Mouse (Mus musculus) hindbrain, embryonic 14.5 days (tissue): Measurements from ENCODE around the gene Mettl21e. TPM values are rescaled to one million over a fixed set of nuclear protein-coding genes. Genes with fewer than 3 reads are reported as not detected.
"Not testable (repeated sequence)": the region's sequence is repeated elsewhere in the genome, so short reads cannot be mapped to it uniquely, and the experiment has no call there.

ENCODE experiments used
- ATAC-seq: fragments of 200-750 bp; cut with Nextera tagmentation; 2 replicates; pipeline ENCODE4 v1.8.0; 2017; ENCODE audit warnings: moderate number of reproducible peaks, mild to moderate bottlenecking, moderate TSS enrichment, moderate library complexity; ENCODE audit not compliant: low FRiP score
- DNase-seq: peaks from one replicate; pipeline ENCODE4 v3.0.0-alpha.2; 2015; ENCODE audit warnings: low spot score
- H3K27ac ChIP-seq: fragments of 300-500 bp; sonication (generic); 2 replicates; pipeline ENCODE4 v1.5.1; 2014; ENCODE audit warnings: mild to moderate bottlenecking, moderate library complexity
- H3K27me3 ChIP-seq: fragments of 300-500 bp; sonication (generic); 2 replicates; pipeline ENCODE4 v1.6.1; 2014; ENCODE audit warnings: mild to moderate bottlenecking, low read length, mixed read lengths; ENCODE audit not compliant: control insufficient read depth, insufficient read depth
- H3K36me3 ChIP-seq: fragments of 300-500 bp; sonication (generic); replicated peaks from 2 replicates; pipeline ENCODE4 v1.6.1; 2014; ENCODE audit not compliant: control insufficient read depth, insufficient read depth
- H3K4me1 ChIP-seq: fragments of 300-500 bp; sonication (generic); replicated peaks from 2 replicates; pipeline ENCODE4 v1.6.1; 2014; ENCODE audit warnings: antibody characterized with exemption, low read length, mixed read lengths; ENCODE audit not compliant: control insufficient read depth, insufficient read depth
- H3K4me2 ChIP-seq: fragments of 300-500 bp; sonication (generic); replicated peaks from 2 replicates; pipeline ENCODE4 v1.6.1; 2014; ENCODE audit warnings: mild to moderate bottlenecking, moderate library complexity
- H3K4me3 ChIP-seq: fragments of 300-500 bp; sonication (generic); replicated peaks from 2 replicates; pipeline ENCODE4 v1.5.1; 2014; ENCODE audit warnings: mild to moderate bottlenecking, low read length
- H3K9ac ChIP-seq: fragments of 300-500 bp; sonication (generic); 2 replicates; pipeline ENCODE4 v1.6.1; 2014
- H3K9me3 ChIP-seq: fragments of 300-500 bp; sonication (generic); 2 replicates; pipeline ENCODE4 v1.6.1; 2016; ENCODE audit warnings: low read length; ENCODE audit not compliant: control insufficient read depth
- WGBS: fragments of 180-500 bp; shearing (Covaris S2); extraction: QIAGEN DNeasy Blood & Tissue Kit; methylation state at CpG from one replicate; pipeline ENCODE4 v1.1.7; 2014; 5-methylcytosine and 5-hydroxymethylcytosine counted together
- polyA plus RNA-seq: library from polyadenylated mRNA; unstranded; fragments of >200 nt; fragmentation: Nextera tagmentation; extraction: Ambion mirVana; gene quantifications from 2 replicates; pipeline ENCODE4 v1.2.1, GENCODE M21; 2014

Gene Mettl21e
- polyA plus RNA-seq, result not detected in 2 replicates

DNA sequence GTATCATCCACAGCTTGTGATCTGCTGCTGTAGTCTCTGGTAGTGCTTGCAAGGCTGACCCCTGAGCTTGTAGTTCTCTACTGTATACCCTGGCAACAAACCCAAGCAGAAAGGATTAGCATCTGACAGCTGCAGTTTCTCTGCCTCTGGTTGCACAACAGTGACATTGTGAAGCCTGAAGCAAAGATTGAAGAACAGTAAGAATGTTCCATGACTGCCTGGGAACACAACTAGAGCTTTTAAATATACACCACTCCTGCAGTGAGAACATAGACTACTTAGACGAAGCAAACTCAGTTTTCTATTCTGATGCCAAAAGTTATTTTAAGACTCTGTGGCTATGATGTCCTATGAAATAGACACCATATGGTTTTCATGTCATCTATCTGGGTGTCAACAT lies at the start of gene Mettl21e:
Mettl21e (minus strand) TSS at position 86 of the 400 bp plus-strand sequence.
- ATAC-seq, result no peak
- H3K4me3 ChIP-seq, result no peak within 1 kb of the TSS
- WGBS, result 68% methylated on average over 1 of the region's 1 CpGs
- no peak within 1 kb of the TSS for H3K27ac ChIP-seq
- no peak within 1 kb of the TSS for H3K9ac ChIP-seq
- no peaks in the 10 kb centered on the region for H3K4me1 ChIP-seq
- no peaks in the 10 kb centered on the region for H3K9me3 ChIP-seq
- no peaks in the 10 kb centered on the region for H3K27me3 ChIP-seq
- no peak within 1 kb of the TSS for H3K4me2 ChIP-seq
- H3K36me3 ChIP-seq, result no peaks in the 10 kb centered on the region
- DNase-seq, result no peak

DNA sequence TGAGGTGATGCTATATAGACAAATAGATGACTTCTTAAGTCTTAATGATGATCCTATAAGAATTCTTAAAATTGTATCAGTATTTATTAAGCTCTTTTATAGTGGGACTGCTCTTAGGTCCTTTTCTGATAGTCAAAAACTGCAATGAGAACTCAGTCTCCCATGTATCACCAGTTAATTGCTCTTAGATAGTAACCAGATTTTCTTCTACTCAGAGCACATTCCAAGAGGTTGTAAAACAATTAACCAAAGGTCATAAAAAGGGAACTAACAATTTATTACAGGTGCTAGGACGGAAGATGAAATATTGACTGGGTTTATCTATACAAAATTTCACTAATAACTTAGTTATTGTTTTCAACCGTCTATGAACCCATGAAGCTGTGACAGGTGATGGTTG lies 21.7 kb upstream of the Mettl21e start:
- not testable (repeated sequence) for H3K9ac ChIP-seq, H3K4me2 ChIP-seq, H3K4me1 ChIP-seq, ATAC-seq, H3K27me3 ChIP-seq, DNase-seq, H3K36me3 ChIP-seq, H3K27ac ChIP-seq, H3K4me3 ChIP-seq, H3K9me3 ChIP-seq
- 88% methylated on average over 2 of the region's 2 CpGs for WGBS

- H3K27me3 ChIP-seq, result no peaks in the 10 kb centered on the region
- no peaks in the 10 kb centered on the region for H3K4me1 ChIP-seq
- DNase-seq (no peak), ATAC-seq (no peak)
- H3K27ac ChIP-seq, result no peak overlapping the region
- 94% methylated on average over 3 of the region's 3 CpGs for WGBS
- H3K9ac ChIP-seq, result no peak overlapping the region
- no peak overlapping the region for H3K4me2 ChIP-seq
- no peaks in the 10 kb centered on the region for H3K9me3 ChIP-seq
- H3K4me3 ChIP-seq, result no peak overlapping the region
- H3K36me3 ChIP-seq, result no peaks in the 10 kb centered on the region
Observed at GRCm38 (mm10) chr1:44239969-44240368, 21.2 kb upstream of the Mettl21e start.

GRCm38 (mm10) chr1:44237305-44237704 lies 18.5 kb upstream of the Mettl21e start:
- no peaks in the 10 kb centered on the region for H3K36me3 ChIP-seq
- H3K4me2 ChIP-seq, result no peak overlapping the region
- ATAC-seq (no peak), DNase-seq (no peak)
- 92% methylated on average over 2 of the region's 2 CpGs for WGBS
- H3K4me1 ChIP-seq, result no peaks in the 10 kb centered on the region
- no peaks in the 10 kb centered on the region for H3K27me3 ChIP-seq
- H3K27ac ChIP-seq, result no peak overlapping the region
- H3K9ac ChIP-seq, result no peak overlapping the region
- no peak overlapping the region for H3K4me3 ChIP-seq
- no peaks in the 10 kb centered on the region for H3K9me3 ChIP-seq

DNA sequence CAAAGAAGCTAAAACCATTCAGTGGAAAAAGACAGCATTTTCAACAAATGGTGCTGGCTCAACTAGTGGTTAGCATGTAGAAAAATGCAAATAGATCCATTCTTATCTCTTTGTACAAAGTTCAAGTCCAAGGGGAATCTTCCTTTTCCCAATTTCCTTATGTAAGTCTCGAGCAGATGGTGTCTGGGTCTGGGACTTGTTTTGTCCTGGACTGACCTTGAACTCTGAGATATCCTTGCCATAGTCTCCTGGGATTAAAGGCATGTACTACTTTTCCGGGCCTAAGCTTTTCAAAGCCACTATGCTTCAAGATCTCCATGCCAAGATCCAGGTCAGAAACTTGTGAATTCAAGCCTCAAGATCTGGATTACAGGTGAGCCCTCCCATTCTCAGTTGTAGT lies 16.6 kb upstream of the Mettl21e start:
- 92% methylated on average over 2 of the region's 2 CpGs for WGBS
- H3K27ac ChIP-seq, result no peak overlapping the region
- no peaks in the 10 kb centered on the region for H3K36me3 ChIP-seq
- H3K4me2 ChIP-seq, result no peak overlapping the region
- ATAC-seq, result no peak
- no peak overlapping the region for H3K9ac ChIP-seq
- H3K4me3 ChIP-seq, result no peak overlapping the region
- DNase-seq, result no peak
- H3K27me3 ChIP-seq, result no peaks in the 10 kb centered on the region
- no peaks in the 10 kb centered on the region for H3K9me3 ChIP-seq
- no peaks in the 10 kb centered on the region for H3K4me1 ChIP-seq

GRCm38 (mm10) chr1:44234531-44234930 lies 15.8 kb upstream of the Mettl21e start:
- H3K36me3 ChIP-seq, H3K4me1 ChIP-seq, H3K27me3 ChIP-seq, H3K9me3 ChIP-seq, DNase-seq, H3K4me3 ChIP-seq, H3K9ac ChIP-seq, ATAC-seq, H3K27ac ChIP-seq, H3K4me2 ChIP-seq: not testable (repeated sequence)
- 95% methylated on average over 2 of the region's 2 CpGs for WGBS

- Histone ChIP-seq H3K4me3 (no peak overlapping the region), H3K4me1 (no peaks in the 10 kb centered on the region), H3K27me3 (no peaks in the 10 kb centered on the region), H3K4me2 (no peak overlapping the region), H3K27ac (no peak overlapping the region), H3K36me3 (no peaks in the 10 kb centered on the region), H3K9ac (no peak overlapping the region), H3K9me3 (no peaks in the 10 kb centered on the region)
- ATAC-seq, result peak; percentile 76; the same call in 1 of the 2 replicates
- WGBS, result 60% methylated on average over 2 of the region's 2 CpGs
- peak; percentile 77 for DNase-seq
Observed at GRCm38 (mm10) chr1:44229044-44229443, 10.3 kb upstream of the Mettl21e start.

GRCm38 (mm10) chr1:44217118-44217517 lies 1.6 kb downstream of the Mettl21e start:
- H3K4me2 ChIP-seq, result no peak overlapping the region
- H3K4me1 ChIP-seq, result no peaks in the 10 kb centered on the region
- no peaks in the 10 kb centered on the region for H3K9me3 ChIP-seq
- no peak overlapping the region for H3K9ac ChIP-seq
- no peak overlapping the region for H3K27ac ChIP-seq
- ATAC-seq (no peak), DNase-seq (no peak)
- WGBS, result 88% methylated on average over 2 of the region's 2 CpGs
- no peaks in the 10 kb centered on the region for H3K36me3 ChIP-seq
- H3K27me3 ChIP-seq, result no peaks in the 10 kb centered on the region
- no peak overlapping the region for H3K4me3 ChIP-seq

GRCm38 (mm10) chr1:44216352-44217116 lies 2.2 kb downstream of the Mettl21e start:
- Histone ChIP-seq H3K4me3 (no peak overlapping the region), H3K9me3 (no peaks in the 10 kb centered on the region), H3K4me1 (no peaks in the 10 kb centered on the region), H3K4me2 (no peak overlapping the region), H3K27me3 (no peaks in the 10 kb centered on the region), H3K9ac (no peak overlapping the region), H3K36me3 (no peaks in the 10 kb centered on the region), H3K27ac (no peak overlapping the region)
- DNase-seq (no peak), ATAC-seq (no peak)
- 85% methylated on average over 2 of the region's 2 CpGs for WGBS

- Histone ChIP-seq H3K4me2 (no peak overlapping the region), H3K27me3 (no peaks in the 10 kb centered on the region), H3K27ac (no peak overlapping the region), H3K9me3 (no peaks in the 10 kb centered on the region), H3K4me3 (no peak overlapping the region), H3K36me3 (no peaks in the 10 kb centered on the region), H3K9ac (no peak overlapping the region), H3K4me1 (no peaks in the 10 kb centered on the region)
- DNase-seq (no peak), ATAC-seq (no peak)
- 51% methylated on average over 2 of the region's 2 CpGs for WGBS
Observed at GRCm38 (mm10) chr1:44214443-44214842, 4.3 kb downstream of the Mettl21e start.
